Mouse (Mus musculus): Measurements from ENCODE around the gene Hgd. TPM values are rescaled to one million over a fixed set of nuclear protein-coding genes. Genes with fewer than 3 reads are reported as not detected.

Gene Hgd
- polyA plus RNA-seq, 1 experiment = 0.08 TPM

DNA sequence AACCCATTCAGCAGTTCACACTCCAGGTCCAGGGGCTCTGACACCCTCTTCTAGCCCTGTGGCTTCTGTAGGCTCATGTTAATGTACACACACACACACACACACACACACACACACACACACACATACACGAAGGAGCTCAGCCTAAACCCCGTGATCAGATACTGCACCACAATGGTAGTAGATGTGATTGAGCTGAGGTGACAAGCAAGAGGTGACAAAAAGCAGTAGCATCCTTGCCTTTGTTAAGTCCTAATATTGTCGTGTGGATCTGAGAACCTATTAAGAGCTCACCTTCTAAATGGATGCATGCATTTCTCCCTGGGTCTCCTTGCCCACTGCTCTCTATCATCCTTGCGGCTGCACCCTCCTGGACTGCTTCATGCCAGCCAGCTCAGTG lies 698 bp downstream of the Hgd start:
- 86% methylated on average over 4 of the region's 4 CpGs for WGBS
- no peak overlapping the region for H3K27ac ChIP-seq (ENCODE audit: insufficient read depth, low read depth, low read length)
- no peaks in the 10 kb centered on the region for H3K27me3 ChIP-seq (ENCODE audit: control insufficient read depth, insufficient read depth, low read length)
- no peak for TF ChIP-seq POLR2A (IDR thresholded peaks at IDR 0.05; ENCODE audit: low read depth, low read length)
- TF ChIP-seq CTCF (IDR thresholded peaks at IDR 0.05; ENCODE audit: extremely low read depth, insufficient read length, insufficient replicate concordance, low read depth, low read length) = no peak
- H3K4me3 ChIP-seq (ENCODE audit: low read depth, low read length) = no peak overlapping the region
- H3K4me1 ChIP-seq (ENCODE audit: control insufficient read depth, insufficient read depth, insufficient read length, low read length) = peaks cover 11% of the 10 kb centered on the region; the same call in 1 of the 2 replicates
- H3K36me3 ChIP-seq (ENCODE audit: control insufficient read depth, insufficient read depth, low read length) = no peaks in the 10 kb centered on the region

DNA sequence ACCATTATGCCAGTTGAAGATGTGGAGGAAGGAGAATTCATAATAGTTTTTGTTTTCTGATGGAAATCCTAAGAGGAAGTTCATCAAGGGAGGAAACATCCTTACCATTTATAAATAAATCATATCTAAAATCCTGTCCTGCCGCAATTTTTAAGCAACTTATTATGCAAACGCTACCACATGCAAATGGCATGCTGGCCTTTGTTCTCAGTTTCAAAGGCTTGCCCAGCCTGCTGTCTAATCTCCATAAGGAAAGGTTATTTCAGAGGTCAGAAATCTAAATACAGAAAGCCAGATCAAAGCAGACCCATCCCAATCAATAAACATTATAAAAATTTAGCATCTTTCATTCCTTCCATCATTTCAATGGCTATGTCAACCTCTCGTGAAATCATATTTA lies 1.9 kb downstream of the Hgd start:
- Histone ChIP-seq H3K4me1 (ENCODE audit: control insufficient read depth, insufficient read depth, insufficient read length, low read length) (peaks cover 11% of the 10 kb centered on the region; the same call in 1 of the 2 replicates), H3K27ac (ENCODE audit: insufficient read depth, low read depth, low read length) (no peak overlapping the region), H3K36me3 (ENCODE audit: control insufficient read depth, insufficient read depth, low read length) (no peaks in the 10 kb centered on the region), H3K4me3 (ENCODE audit: low read depth, low read length) (no peak overlapping the region), H3K27me3 (ENCODE audit: control insufficient read depth, insufficient read depth, low read length) (no peaks in the 10 kb centered on the region)
- TF ChIP-seq CTCF (IDR thresholded peaks at IDR 0.05; ENCODE audit: extremely low read depth, insufficient read length, insufficient replicate concordance, low read depth, low read length) (no peak), POLR2A (IDR thresholded peaks at IDR 0.05; ENCODE audit: low read depth, low read length) (no peak)
- WGBS = 79% methylated on average over 3 of the region's 3 CpGs

DNA sequence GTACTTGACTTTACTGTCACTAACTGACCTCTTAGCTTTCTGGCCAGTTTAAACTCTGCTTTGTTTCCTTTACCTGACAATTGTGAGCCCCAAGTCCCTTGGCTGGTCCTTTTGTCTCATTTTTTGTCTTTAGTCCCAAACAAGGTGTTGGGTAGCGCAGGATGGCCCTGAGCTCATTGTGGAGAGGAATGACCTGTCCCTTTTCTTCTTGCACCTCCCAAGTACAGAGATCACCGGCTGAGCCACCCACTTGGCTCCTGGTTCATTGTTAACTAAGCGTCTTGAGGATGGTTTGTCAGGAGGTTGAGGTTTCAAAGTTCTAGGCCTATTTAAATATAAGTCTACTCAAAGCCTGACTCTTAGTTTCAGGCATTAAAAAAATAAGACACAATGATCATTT lies 3.4 kb downstream of the Hgd start:
- 47% methylated on average over 3 of the region's 3 CpGs for WGBS

GRCm38 (mm10) chr16:37583801-37584200 lies 3.8 kb downstream of the Hgd start:
- peak overlapping the region; percentile 95 for H3K27ac ChIP-seq (ENCODE audit: insufficient read depth, low read depth, low read length)
- peak overlapping the region; percentile 52; the same call in 1 of the 2 replicates for H3K4me3 ChIP-seq (ENCODE audit: low read depth, low read length)
- 33% methylated on average over 6 of the region's 6 CpGs for WGBS
- TF ChIP-seq CTCF (IDR thresholded peaks at IDR 0.05; ENCODE audit: extremely low read depth, insufficient read length, insufficient replicate concordance, low read depth, low read length) (no peak), POLR2A (IDR thresholded peaks at IDR 0.05; ENCODE audit: low read depth, low read length) (no peak)
- no peaks in the 10 kb centered on the region for H3K27me3 ChIP-seq (ENCODE audit: control insufficient read depth, insufficient read depth, low read length)
- H3K4me1 ChIP-seq (ENCODE audit: control insufficient read depth, insufficient read depth, insufficient read length, low read length) = peaks cover 11% of the 10 kb centered on the region; the same call in 1 of the 2 replicates
- no peaks in the 10 kb centered on the region for H3K36me3 ChIP-seq (ENCODE audit: control insufficient read depth, insufficient read depth, low read length)

More for the DNA sequence above, 3.4 kb downstream of the Hgd start:
- TF ChIP-seq POLR2A (IDR thresholded peaks at IDR 0.05; ENCODE audit: low read depth, low read length) (no peak), CTCF (IDR thresholded peaks at IDR 0.05; ENCODE audit: extremely low read depth, insufficient read length, insufficient replicate concordance, low read depth, low read length) (no peak)
- peaks cover 11% of the 10 kb centered on the region; the same call in 1 of the 2 replicates for H3K4me1 ChIP-seq (ENCODE audit: control insufficient read depth, insufficient read depth, insufficient read length, low read length)
- no peaks in the 10 kb centered on the region for H3K36me3 ChIP-seq (ENCODE audit: control insufficient read depth, insufficient read depth, low read length)
- H3K4me3 ChIP-seq (ENCODE audit: low read depth, low read length) = no peak overlapping the region
- no peaks in the 10 kb centered on the region for H3K27me3 ChIP-seq (ENCODE audit: control insufficient read depth, insufficient read depth, low read length)
- peak overlapping the region; percentile 95 for H3K27ac ChIP-seq (ENCODE audit: insufficient read depth, low read depth, low read length)

DNA sequence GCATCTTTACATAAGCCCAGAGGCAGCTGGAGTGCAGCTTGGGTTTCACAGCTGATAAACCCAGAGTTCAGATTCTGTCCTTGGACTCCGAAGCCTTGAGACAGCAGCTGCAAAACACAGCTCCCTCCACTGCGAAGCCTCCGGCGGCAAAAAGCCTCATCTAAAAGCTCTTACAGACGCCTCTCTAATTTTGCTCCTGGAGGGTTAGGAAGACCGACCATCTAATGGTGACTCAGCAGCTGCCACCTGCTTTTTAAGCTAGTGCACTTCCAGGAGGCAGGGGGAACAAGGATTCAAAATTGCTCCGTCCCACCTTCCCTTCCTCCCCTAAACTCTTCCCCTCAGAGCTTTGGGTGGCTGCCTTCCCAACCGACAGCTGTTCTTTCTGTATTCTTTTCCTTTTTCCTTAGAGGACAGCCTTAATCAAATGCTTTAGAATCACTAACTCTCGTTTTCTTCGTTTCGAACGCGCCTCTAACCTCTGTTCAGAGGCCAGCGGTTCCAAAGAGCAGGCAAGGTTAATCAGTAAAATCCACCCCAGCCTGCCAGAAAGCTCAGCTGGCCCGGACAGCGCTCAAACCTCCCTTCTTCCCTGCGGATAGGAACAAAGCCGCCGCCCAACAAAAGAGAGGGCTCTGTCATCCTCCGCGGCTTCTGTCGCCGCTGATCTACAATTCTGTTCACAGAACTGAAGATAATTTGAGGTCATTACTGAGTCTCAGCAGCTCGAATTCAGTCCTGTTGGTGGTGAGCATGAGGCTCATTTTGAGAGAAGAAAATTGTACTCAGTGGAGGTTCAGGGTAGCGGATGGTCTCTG lies 4.5 kb downstream of the Hgd start:
- TF ChIP-seq CTCF (IDR thresholded peaks at IDR 0.05; ENCODE audit: extremely low read depth, insufficient read length, insufficient replicate concordance, low read depth, low read length) (no peak), POLR2A (IDR thresholded peaks at IDR 0.05; ENCODE audit: low read depth, low read length) (no peak)
- WGBS = 5% methylated on average over 25 of the region's 25 CpGs
- Histone ChIP-seq H3K4me3 (ENCODE audit: low read depth, low read length) (peak overlapping the region; percentile 52), H3K27me3 (ENCODE audit: control insufficient read depth, insufficient read depth, low read length) (no peaks in the 10 kb centered on the region), H3K27ac (ENCODE audit: insufficient read depth, low read depth, low read length) (peak overlapping the region; percentile 95), H3K4me1 (ENCODE audit: control insufficient read depth, insufficient read depth, insufficient read length, low read length) (peaks cover 11% of the 10 kb centered on the region; the same call in 1 of the 2 replicates), H3K36me3 (ENCODE audit: control insufficient read depth, insufficient read depth, low read length) (no peaks in the 10 kb centered on the region)

DNA sequence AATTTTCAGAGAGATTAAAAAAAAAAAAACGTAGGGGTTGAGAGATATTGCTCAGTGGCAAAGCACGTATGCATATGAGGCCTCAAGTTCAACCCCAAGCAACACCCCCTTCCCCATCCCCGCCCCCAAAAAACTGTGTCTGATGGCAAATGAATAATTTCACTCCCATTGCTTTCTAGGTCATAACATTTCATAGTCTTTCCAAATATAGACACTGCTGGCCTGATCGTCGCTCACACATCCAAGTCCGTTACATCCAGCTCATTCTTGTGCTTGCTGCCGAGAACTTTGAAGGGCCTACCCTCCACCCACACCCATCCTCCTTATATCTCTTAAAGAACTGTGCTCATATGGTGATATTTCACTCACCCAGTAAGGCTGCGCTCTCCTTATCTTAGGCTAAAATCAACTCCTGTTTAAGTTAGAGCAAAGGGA lies 5.2 kb downstream of the Hgd start:
- 77% methylated on average over 8 of the region's 8 CpGs for whole genome bisulfite sequencing
- no peaks in the 10 kb centered on the region for H3K27me3 ChIP-seq (ENCODE audit: control insufficient read depth, insufficient read depth, low read length)
- H3K27ac ChIP-seq (ENCODE audit: insufficient read depth, low read depth, low read length) = no peak overlapping the region
- H3K4me1 ChIP-seq (ENCODE audit: control insufficient read depth, insufficient read depth, insufficient read length, low read length) = peaks cover 18% of the 10 kb centered on the region; the same call in 1 of the 2 replicates
- no peaks in the 10 kb centered on the region for H3K36me3 ChIP-seq (ENCODE audit: control insufficient read depth, insufficient read depth, low read length)
- TF ChIP-seq POLR2A (IDR thresholded peaks at IDR 0.05; ENCODE audit: low read depth, low read length) (no peak), CTCF (IDR thresholded peaks at IDR 0.05; ENCODE audit: extremely low read depth, insufficient read length, insufficient replicate concordance, low read depth, low read length) (no peak)
- no peak overlapping the region for H3K4me3 ChIP-seq (ENCODE audit: low read depth, low read length)

- H3K27me3 ChIP-seq (ENCODE audit: control insufficient read depth, insufficient read depth, low read length) = no peaks in the 10 kb centered on the region
- no peak overlapping the region for H3K4me3 ChIP-seq (ENCODE audit: low read depth, low read length)
- TF ChIP-seq CTCF (IDR thresholded peaks at IDR 0.05; ENCODE audit: extremely low read depth, insufficient read length, insufficient replicate concordance, low read depth, low read length) (no peak), POLR2A (IDR thresholded peaks at IDR 0.05; ENCODE audit: low read depth, low read length) (no peak)
- no peaks in the 10 kb centered on the region for H3K36me3 ChIP-seq (ENCODE audit: control insufficient read depth, insufficient read depth, low read length)
- H3K4me1 ChIP-seq (ENCODE audit: control insufficient read depth, insufficient read depth, insufficient read length, low read length) = peaks cover 22% of the 10 kb centered on the region; the same call in 1 of the 2 replicates
- peak overlapping the region; percentile 76 for H3K27ac ChIP-seq (ENCODE audit: insufficient read depth, low read depth, low read length)
- 35% methylated on average over 3 of the region's 3 CpGs for WGBS
These were observed 11.0 kb downstream of the Hgd start for GRCm38 (mm10) chr16:37590921-37591320.

Data from small intestine, adult 2 months (tissue).